Mouse (Mus musculus) forebrain, postnatal 0 days (tissue): Measurements from ENCODE around the gene Slc22a14. TPM values are rescaled to one million over a fixed set of nuclear protein-coding genes. Genes with fewer than 3 reads are reported as not detected.
A peak's percentile ranks its signal among the peaks of the same experiment; 100 is the strongest.

ENCODE experiments used
- ATAC-seq: fragments of 200-750 bp; cut with Nextera tagmentation; 2 replicates; pipeline ENCODE4 v1.8.0; 2017; ENCODE audit warnings: mild to moderate bottlenecking, moderate library complexity
- DNase-seq: peaks from one replicate; pipeline ENCODE4 v3.0.0-alpha.2; 2015
- H3K27ac ChIP-seq: fragments of 300-500 bp; sonication (generic); 2 replicates; pipeline ENCODE4 v1.5.1; 2014; ENCODE audit warnings: low read depth, mild to moderate bottlenecking, antibody characterized with exemption, low read length, moderate library complexity, mixed read lengths
- H3K27me3 ChIP-seq: fragments of 300-500 bp; sonication (generic); 2 replicates; pipeline ENCODE4 v1.6.1; 2014; ENCODE audit warnings: mild to moderate bottlenecking, low read length, mixed read lengths; ENCODE audit not compliant: insufficient read depth
- H3K36me3 ChIP-seq: fragments of 300-500 bp; sonication (generic); 2 replicates; pipeline ENCODE4 v1.6.1; 2014; ENCODE audit warnings: mild to moderate bottlenecking, moderate library complexity; ENCODE audit not compliant: insufficient read depth
- H3K4me1 ChIP-seq: fragments of 300-500 bp; sonication (generic); 2 replicates; pipeline ENCODE4 v1.6.1; 2014; ENCODE audit warnings: antibody characterized with exemption; ENCODE audit not compliant: insufficient read depth
- H3K4me2 ChIP-seq: fragments of 300-500 bp; sonication (generic); 2 replicates; pipeline ENCODE4 v1.6.1; 2014; ENCODE audit warnings: low read depth, mild to moderate bottlenecking, moderate library complexity
- H3K4me3 ChIP-seq: fragments of 300-500 bp; sonication (generic); 2 replicates; pipeline ENCODE4 v1.5.1; 2014; ENCODE audit warnings: low read depth, low read length, mixed read lengths
- H3K9ac ChIP-seq: fragments of 300-500 bp; sonication (generic); 2 replicates; pipeline ENCODE4 v1.6.1; 2014; ENCODE audit warnings: mild to moderate bottlenecking
- H3K9me3 ChIP-seq: fragments of 300-500 bp; sonication (generic); 2 replicates; pipeline ENCODE4 v1.6.1; 2016; ENCODE audit warnings: low read length
- CTCF ChIP-seq: sonication (generic); IDR thresholded peaks from 2 replicates; pipeline ENCODE4 v1.5.1; 2016; ENCODE audit warnings: antibody characterized with exemption, control low read depth, low read depth
- WGBS: fragments of 180-500 bp; shearing (Covaris S2); extraction: QIAGEN DNeasy Blood & Tissue Kit; methylation state at CpG from one replicate; pipeline ENCODE4 v1.1.7; 2014; 5-methylcytosine and 5-hydroxymethylcytosine counted together
- polyA plus RNA-seq: library from polyadenylated mRNA; unstranded; fragments of >200 nt; fragmentation: Nextera tagmentation; extraction: Ambion mirVana; gene quantifications from 2 replicates; pipeline ENCODE4 v1.2.1, GENCODE M21; 2015
- total RNA-seq: library from RNA; depleted of rRNA; stranded (reverse); fragments of >200 nt; gene quantifications from 2 replicates; pipeline ENCODE4 v1.2.3, GENCODE M21; 2014

The Slc22a14 gene
- total and polyA plus RNA-seq, 2 experiments from 2014 or later, result not detected

DNA sequence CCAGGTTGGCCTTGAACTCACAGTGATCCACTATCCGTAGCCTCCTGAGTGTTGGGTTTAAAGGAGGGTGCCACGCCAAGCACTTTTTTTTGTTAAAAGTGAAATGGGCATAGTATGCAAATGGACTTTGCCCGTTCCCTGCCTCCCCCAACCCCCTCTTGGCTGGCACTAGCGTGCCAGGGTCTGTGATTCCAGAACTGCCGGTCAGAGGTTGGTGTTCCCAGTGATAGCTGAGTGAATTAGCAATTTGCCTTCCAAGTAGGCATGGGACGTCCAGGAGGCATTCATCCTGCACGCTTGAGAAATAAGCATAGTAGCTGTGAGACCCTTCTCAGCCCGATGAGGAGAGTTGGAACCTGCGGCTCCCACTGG is 7.3 kb downstream of the Slc22a14 start:
- ATAC-seq (0 out of 2 replicates have a peak, but pooled peaks have one; percentile 3), DNase-seq (no peak)
- H3K4me1 ChIP-seq, result no peaks in the 10 kb centered on the region
- peak overlapping the region; percentile 88 for H3K4me2 ChIP-seq
- H3K9ac ChIP-seq, result no peak overlapping the region
- H3K27ac ChIP-seq, result no peak overlapping the region
- H3K4me3 ChIP-seq, result peak overlapping the region; percentile 53
- H3K36me3 ChIP-seq, result no peaks in the 10 kb centered on the region
- 28% methylated on average over 9 of the region's 9 CpGs for WGBS
- TF ChIP-seq CTCF, result no peak
- no peaks in the 10 kb centered on the region for H3K27me3 ChIP-seq
- no peaks in the 10 kb centered on the region for H3K9me3 ChIP-seq

DNA sequence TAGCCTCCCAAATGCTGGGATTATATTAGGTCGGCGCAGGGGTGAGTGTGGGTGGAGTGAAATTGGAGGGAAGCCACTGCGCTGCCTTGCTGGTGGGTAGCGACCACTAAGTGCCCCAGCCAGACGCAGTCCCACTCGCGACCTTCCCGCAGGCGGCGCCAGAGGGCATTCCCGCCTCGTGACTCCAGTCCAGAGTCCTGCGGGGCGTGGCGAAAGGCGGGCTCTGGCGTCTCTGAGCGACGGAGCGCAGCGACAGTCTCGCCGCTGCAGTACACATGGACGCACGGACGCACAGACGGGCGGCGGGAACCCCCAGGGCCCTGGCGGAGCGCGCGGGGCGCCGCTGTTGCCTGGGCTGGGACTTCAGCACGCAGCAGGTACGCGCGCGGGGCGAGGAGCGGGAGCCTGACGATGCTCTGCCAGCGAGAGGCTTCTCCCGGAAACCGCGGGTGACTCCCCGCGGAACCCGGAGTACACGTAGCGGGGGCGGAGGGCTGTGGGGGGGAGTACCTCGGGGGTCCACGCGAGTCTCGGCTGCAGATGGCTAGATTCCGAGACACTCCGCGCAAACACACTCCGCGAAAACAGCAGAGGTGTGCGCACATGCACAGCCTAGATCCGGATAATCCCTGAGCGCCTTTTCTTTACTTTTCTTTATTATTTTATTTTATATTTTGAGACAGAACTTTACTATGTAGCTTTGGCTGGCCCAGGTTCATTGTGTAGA is 7.9 kb downstream of the Slc22a14 start, which contains the start of gene Xylb:
TSS of gene Xylb (plus strand) at position 51 of the 727 bp plus-strand sequence.
- WGBS, result 2% methylated on average over 65 of the region's 65 CpGs
- peak; percentile 85 for DNase-seq
- Histone ChIP-seq H3K27ac (no peak within 1 kb of the TSS), H3K4me2 (peak within 1 kb of the TSS; percentile 88), H3K4me1 (no peaks in the 10 kb centered on the region), H3K36me3 (no peaks in the 10 kb centered on the region), H3K4me3 (peak within 1 kb of the TSS; percentile 53), H3K9ac (peak within 1 kb of the TSS; percentile 54), H3K27me3 (no peaks in the 10 kb centered on the region), H3K9me3 (no peaks in the 10 kb centered on the region)
- TF ChIP-seq CTCF, result peak; percentile 85
- ATAC-seq, result peak; percentile 94

DNA sequence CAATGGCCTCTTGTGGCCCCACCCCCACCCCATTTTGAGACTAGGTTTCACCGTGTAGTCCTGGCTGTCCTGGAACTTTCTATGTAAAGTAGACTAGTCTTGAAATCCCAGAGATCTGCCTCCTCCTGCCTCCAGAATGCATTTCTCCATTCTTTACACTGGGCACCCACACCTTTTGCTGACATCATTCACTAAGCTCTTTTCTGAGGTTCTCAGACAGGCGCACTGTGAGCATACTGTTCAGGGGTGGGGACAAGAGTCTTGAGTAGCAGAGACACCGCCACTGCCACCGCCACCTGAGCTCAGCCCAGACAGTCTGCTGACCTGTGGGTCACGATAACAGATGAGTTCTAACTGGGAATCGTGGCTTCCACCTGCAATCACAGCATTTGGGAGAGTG is 9.4 kb downstream of the Slc22a14 start:
- Histone ChIP-seq H3K4me1 (no peaks in the 10 kb centered on the region), H3K4me3 (no peak overlapping the region), H3K9ac (no peak overlapping the region), H3K4me2 (no peak overlapping the region), H3K27ac (no peak overlapping the region), H3K9me3 (no peaks in the 10 kb centered on the region), H3K36me3 (peaks cover 6% of the 10 kb centered on the region), H3K27me3 (no peaks in the 10 kb centered on the region)
- 80% methylated on average over 6 of the region's 6 CpGs for WGBS
- no peak for TF ChIP-seq CTCF
- DNase-seq, result no peak
- ATAC-seq, result no peak

DNA sequence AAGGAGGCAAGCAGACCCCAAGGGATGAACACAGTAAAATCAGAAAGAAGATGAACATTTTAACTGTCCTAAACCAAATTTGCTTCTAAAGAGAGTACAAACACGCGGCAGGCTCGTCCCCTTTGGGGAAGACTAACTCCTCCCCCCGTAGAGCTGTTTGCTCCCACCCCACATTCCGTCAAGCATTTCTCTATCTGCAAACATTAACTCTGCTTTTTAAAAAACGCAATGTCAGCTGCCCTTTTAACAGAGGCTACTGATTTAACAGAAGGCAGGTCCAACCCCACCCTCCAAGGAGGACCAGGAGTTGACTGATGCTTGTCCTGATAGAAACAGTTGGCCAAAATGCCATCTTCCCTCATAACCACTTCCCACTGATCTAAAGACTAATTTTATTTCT is 11.4 kb downstream of the Slc22a14 start:
- H3K4me2 ChIP-seq, result no peak overlapping the region
- DNase-seq, result no peak
- no peak for TF ChIP-seq CTCF
- WGBS, result 83% methylated on average over 6 of the region's 6 CpGs
- H3K36me3 ChIP-seq, result peaks cover 15% of the 10 kb centered on the region
- no peak overlapping the region for H3K9ac ChIP-seq
- H3K27me3 ChIP-seq, result no peaks in the 10 kb centered on the region
- H3K4me3 ChIP-seq, result no peak overlapping the region
- no peaks in the 10 kb centered on the region for H3K4me1 ChIP-seq
- no peak overlapping the region for H3K27ac ChIP-seq
- ATAC-seq, result no peak
- H3K9me3 ChIP-seq, result no peaks in the 10 kb centered on the region

DNA sequence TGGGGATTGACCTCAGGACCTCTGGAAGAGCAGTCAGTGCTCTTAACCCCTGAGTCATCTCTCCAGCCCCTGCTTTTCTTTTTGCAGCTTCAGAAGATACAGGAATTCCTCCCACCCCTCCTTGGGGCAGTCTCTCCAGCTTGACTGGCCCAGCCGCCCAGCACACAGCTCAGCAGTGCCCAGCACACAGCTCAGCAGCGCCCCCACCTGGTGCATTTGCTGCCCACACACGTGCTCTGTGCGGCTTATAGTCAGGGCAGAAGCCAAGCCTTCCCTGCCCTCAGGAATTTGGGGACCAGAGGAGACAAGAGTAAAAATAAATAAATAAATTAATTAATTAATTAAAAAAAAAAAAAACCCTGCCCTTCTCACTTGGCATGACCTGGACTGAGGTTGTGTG is 13.3 kb downstream of the Slc22a14 start:
- Histone ChIP-seq H3K36me3 (peaks cover 31% of the 10 kb centered on the region), H3K9me3 (no peaks in the 10 kb centered on the region), H3K27ac (no peak overlapping the region), H3K9ac (no peak overlapping the region), H3K4me1 (no peaks in the 10 kb centered on the region), H3K4me3 (no peak overlapping the region), H3K4me2 (no peak overlapping the region), H3K27me3 (no peaks in the 10 kb centered on the region)
- TF ChIP-seq CTCF, result peak; percentile 74
- ATAC-seq, result peak; percentile 91
- 26% methylated on average over 4 of the region's 4 CpGs for WGBS
- DNase-seq, result peak; percentile 69

DNA sequence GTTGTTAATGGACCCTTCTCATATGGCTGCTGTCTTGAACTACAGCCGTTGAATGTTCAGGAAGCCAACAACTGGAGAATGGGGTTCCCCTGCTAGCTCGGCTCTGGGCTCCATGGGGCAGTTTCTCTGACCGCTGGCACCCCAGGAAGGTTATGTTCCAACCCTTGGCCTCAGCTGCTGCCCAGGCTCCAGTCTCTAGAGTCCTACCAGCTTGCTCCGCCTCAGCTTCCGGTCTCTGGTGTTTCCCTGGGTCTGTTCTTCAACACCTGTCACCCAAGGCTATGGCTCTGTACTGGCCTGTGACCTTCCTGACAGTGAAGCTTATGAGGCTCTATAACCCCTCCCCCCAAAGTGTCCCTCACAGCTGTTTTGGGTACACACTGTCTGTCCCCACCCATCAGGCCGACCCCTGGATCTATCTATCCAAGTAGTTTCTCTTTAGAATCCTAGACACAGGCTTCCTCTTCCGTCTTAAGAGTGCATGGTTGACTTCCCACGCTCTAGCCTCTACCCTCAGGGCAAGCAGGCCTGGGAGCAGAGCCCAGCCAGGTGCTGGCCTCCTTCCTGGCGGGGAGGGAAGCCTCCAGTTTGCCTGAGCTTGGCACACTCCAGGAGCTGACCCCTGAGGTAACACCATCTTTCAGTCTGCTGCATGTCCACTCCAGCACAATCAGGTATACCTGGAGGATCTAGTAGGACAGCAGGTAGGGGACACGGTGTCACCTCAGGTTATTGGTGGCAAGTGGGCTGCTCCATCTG is 14.2 kb downstream of the Slc22a14 start:
- Histone ChIP-seq H3K4me1 (no peaks in the 10 kb centered on the region), H3K4me3 (no peak overlapping the region), H3K9me3 (no peaks in the 10 kb centered on the region), H3K36me3 (peaks cover 40% of the 10 kb centered on the region), H3K27me3 (no peaks in the 10 kb centered on the region), H3K27ac (no peak overlapping the region), H3K4me2 (no peak overlapping the region), H3K9ac (no peak overlapping the region)
- DNase-seq, result no peak
- 91% methylated on average over 10 of the region's 10 CpGs for WGBS
- TF ChIP-seq CTCF, result no peak
- no peak for ATAC-seq

DNA sequence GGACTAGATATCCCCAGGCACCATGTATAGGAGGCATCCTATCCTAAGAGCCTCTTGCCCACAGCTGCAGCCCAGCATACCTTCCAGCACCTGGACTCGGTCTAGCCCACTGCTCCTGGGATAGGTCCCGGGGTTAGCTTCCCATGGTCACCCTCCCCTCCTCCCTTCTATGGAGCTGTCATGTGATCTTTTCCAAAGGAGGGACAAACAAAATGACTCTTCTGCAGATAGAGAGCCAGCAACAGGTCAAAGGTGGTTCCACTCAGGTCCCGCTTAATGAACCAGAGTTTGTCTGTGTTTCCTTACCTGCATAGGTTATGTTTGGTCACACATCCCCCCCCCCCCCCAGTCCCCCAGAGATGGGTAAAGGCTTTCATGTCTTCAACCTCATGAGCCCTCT is 14.8 kb downstream of the Slc22a14 start:
- H3K27ac ChIP-seq, result no peak overlapping the region
- no peak overlapping the region for H3K9ac ChIP-seq
- WGBS, result 85% methylated on average over 3 of the region's 3 CpGs
- H3K4me1 ChIP-seq, result no peaks in the 10 kb centered on the region
- peaks cover 46% of the 10 kb centered on the region for H3K36me3 ChIP-seq
- ATAC-seq, result no peak
- no peaks in the 10 kb centered on the region for H3K27me3 ChIP-seq
- H3K4me3 ChIP-seq, result no peak overlapping the region
- TF ChIP-seq CTCF, result no peak
- no peaks in the 10 kb centered on the region for H3K9me3 ChIP-seq
- H3K4me2 ChIP-seq, result no peak overlapping the region
- no peak for DNase-seq
